Mouse (Mus musculus) testis, adult 2 months (tissue): ENCODE results near the gene Ces2b. TPM values are rescaled to one million over a fixed set of nuclear protein-coding genes. Genes with fewer than 3 reads are reported as not detected.

Source experiments
- H3K27ac ChIP-seq: fragments of 200-500 bp; 2 replicates; pipeline ENCODE4 v1.5.1; 2012; ENCODE audit warnings: low read depth, low read length; ENCODE audit not compliant: control insufficient read depth, insufficient read depth
- H3K27me3 ChIP-seq: fragments of 200-500 bp; 2 replicates; pipeline ENCODE4 v1.6.1; 2012; ENCODE audit warnings: mild to moderate bottlenecking, low read length, moderate library complexity; ENCODE audit not compliant: control insufficient read depth, insufficient read depth
- H3K36me3 ChIP-seq: fragments of 200-500 bp; 2 replicates; pipeline ENCODE4 v1.6.1; 2012; ENCODE audit warnings: mild to moderate bottlenecking, low read length; ENCODE audit not compliant: control insufficient read depth, insufficient read depth
- H3K4me1 ChIP-seq: fragments of 200-500 bp; 2 replicates; pipeline ENCODE4 v1.6.1; 2012; ENCODE audit warnings: low read length; ENCODE audit not compliant: control insufficient read depth, insufficient read depth
- H3K4me3 ChIP-seq: fragments of 200-500 bp; 2 replicates; pipeline ENCODE4 v1.5.1; 2012; ENCODE audit warnings: low read depth, mild to moderate bottlenecking, low read length, moderate library complexity, mixed read lengths; ENCODE audit not compliant: control insufficient read depth
- CTCF ChIP-seq: fragments of 200-500 bp; IDR thresholded peaks from 2 replicates; pipeline ENCODE4 v1.5.1; 2012; ENCODE audit warnings: low read depth, mild to moderate bottlenecking, inconsistent platforms, low read length, moderate library complexity; ENCODE audit not compliant: control insufficient read depth, insufficient read depth, insufficient replicate concordance
- POLR2A ChIP-seq: fragments of 200-500 bp; IDR thresholded peaks from 2 replicates; pipeline ENCODE4 v1.6.1; 2012; ENCODE audit warnings: low read depth, mild to moderate bottlenecking, inconsistent platforms, low read length, moderate library complexity; ENCODE audit not compliant: control insufficient read depth
- polyA plus RNA-seq: library from polyadenylated mRNA; depleted of rRNA; stranded (reverse); fragments of >200 nt; gene quantifications from 2 replicates; pipeline ENCODE4 v1.2.3, GENCODE M21; 2012; rRNA removed

Ces2b gene
- 0.11 TPM in 1 of 2 replicates, not detected in the other for polyA plus RNA-seq

DNA sequence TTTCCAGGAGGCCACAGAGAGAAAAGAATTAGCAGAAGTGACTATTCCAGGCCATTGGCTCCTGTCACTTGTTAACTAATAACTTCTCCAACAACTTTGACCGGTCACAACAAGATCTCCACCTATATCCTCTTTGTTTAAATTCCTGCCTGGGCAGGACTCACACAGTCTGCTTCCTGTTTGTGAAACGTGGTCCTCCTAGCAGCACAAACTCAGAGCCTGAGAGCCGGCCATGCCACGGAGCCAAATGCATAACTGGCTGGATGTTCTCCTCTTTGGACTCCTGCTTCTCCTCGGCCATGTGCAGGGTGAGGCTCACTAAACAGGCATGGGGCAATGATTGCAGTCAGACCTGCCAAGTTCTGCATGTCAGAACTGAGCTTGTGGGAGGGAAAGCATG, at the start of gene Ces2b:
Ces2b (plus strand) TSS at position 133 of the 400 bp plus-strand sequence.
- H3K27ac ChIP-seq: no peak within 1 kb of the TSS
- no peaks in the 10 kb centered on the region for H3K4me1 ChIP-seq
- no peaks in the 10 kb centered on the region for H3K36me3 ChIP-seq
- no peak for TF ChIP-seq POLR2A
- TF ChIP-seq CTCF: no peak
- no peak within 1 kb of the TSS for H3K4me3 ChIP-seq
- no peaks in the 10 kb centered on the region for H3K27me3 ChIP-seq

DNA sequence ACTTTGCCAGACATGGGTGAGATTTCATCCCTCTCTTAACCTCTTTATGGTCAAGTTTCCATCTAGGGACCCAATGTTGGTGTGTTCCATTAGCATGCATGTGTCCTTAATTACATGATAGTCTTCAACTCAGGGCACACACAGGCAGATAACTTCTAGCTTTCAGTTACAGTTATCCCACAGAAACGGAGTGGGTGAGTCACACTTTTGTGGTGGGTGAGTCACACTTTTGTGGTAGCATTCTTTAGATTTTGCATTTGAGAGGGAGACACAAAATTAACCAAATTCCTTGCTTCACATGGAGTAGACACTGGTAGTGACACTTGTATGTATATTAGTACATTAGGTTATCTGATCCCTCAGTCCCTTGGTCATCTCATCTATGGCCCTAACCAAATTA, 44.3 kb upstream of the Ces2b start:
- Histone ChIP-seq H3K27ac (no peak overlapping the region), H3K27me3 (no peaks in the 10 kb centered on the region), H3K36me3 (no peaks in the 10 kb centered on the region), H3K4me3 (no peak overlapping the region), H3K4me1 (no peaks in the 10 kb centered on the region)
- TF ChIP-seq CTCF (no peak), POLR2A (no peak)

DNA sequence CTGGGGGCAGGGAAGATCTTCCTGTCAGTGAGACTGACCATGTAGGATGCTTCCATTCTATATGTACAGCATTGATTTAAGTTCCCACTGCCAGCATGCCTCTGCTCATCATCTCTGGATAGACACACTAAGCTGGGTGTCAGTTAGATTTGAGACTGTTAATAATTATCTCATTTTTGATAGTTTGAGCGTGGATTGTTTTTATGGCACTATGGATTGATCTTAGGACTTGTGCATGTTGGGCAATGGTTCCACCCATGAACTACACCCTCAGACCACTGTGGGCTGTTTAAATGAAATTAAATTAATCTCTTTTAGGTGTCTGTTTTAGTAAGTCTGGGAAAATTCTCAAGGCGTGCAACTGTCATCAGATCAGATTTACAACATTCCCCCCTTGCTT, 42.4 kb upstream of the Ces2b start:
- Histone ChIP-seq H3K36me3 (no peaks in the 10 kb centered on the region), H3K4me1 (no peaks in the 10 kb centered on the region), H3K27ac (no peak overlapping the region), H3K4me3 (no peak overlapping the region), H3K27me3 (no peaks in the 10 kb centered on the region)
- TF ChIP-seq CTCF: no peak
- no peak for TF ChIP-seq POLR2A

DNA sequence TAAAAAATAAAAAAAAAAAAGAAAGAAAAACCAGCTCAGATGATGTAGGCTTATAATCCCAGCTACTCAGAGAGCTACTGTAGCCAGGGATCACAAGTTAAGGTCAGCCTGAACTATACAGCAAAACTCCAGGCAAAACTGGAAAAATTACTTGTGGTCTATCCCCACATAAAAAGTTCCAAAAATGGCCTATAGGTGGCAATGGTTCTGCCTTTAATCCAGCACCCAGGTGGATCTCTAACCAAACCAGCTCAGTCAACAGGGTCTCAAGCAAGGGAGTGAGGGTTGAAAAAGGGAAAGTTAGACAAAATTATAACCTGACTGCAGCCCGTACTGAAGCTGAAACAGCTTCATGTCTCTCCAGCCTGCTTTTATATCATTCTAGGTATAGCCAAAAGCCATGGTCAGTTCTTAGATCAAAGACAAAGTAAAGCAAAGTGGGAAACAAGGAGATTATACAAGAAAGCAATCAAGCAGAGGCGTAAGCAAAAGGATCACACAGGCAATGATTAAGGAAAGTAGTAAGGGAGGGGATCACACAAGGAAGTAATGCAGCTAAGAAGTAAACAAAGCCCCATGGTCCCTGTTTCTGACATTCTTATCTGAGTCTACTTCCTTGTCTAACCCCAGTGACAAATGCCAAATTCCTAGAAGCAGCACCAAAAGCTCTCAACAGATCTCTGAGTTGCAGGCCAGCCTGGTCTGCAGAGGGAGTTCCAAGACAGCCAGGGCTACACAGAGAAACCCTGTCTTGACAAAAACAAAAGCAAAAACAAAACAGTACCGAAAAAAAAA, 41.3 kb upstream of the Ces2b start:
- TF ChIP-seq CTCF (no peak), POLR2A (no peak)
- H3K4me3 ChIP-seq: no peak overlapping the region
- peaks cover 3% of the 10 kb centered on the region; the same call in 1 of the 2 replicates for H3K4me1 ChIP-seq
- H3K27me3 ChIP-seq: no peaks in the 10 kb centered on the region
- H3K27ac ChIP-seq: no peak overlapping the region
- H3K36me3 ChIP-seq: no peaks in the 10 kb centered on the region

DNA sequence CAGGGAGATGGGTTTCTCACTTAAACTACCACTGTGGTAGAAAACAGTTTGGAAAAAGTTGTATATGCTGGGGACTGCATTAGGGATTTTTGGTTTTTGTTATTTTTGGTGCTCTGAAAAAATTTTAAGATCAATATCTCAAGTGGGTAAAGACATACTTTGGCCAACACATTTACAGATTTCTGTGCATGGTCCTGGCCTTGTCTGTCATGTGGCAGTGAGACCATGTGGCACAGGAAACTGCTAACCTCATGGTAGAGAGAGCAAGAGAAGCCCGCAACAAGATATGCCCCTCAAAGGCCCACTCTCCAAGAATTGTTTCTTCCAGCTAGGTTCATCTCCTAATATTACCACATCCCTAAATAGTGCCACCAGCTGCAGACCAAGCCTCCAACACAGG, 32.0 kb upstream of the Ces2b start:
- H3K27ac ChIP-seq: no peak overlapping the region
- no peak overlapping the region for H3K4me3 ChIP-seq
- H3K4me1 ChIP-seq: no peaks in the 10 kb centered on the region; the same call in 1 of the 2 replicates
- no peaks in the 10 kb centered on the region for H3K27me3 ChIP-seq
- TF ChIP-seq CTCF (no peak), POLR2A (no peak)
- H3K36me3 ChIP-seq: no peaks in the 10 kb centered on the region

DNA sequence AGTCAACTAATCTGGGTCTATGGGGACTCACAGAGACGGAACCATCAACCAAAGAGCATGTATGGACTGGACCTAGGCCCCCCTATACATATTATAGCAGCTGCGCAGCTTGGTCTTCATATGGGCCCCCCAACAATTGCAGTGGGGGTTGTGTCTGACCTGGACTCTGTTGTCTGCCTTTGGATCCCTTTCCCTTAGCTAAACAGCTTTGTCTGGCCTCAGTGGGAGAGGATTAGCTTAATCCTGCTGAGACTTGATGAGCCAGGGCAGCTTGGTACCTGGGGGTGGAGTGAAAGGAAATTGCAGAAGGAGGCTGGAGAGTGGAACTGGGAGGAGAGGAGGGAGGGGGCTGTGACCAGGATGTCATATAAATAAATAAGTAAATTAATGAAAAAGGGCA, 25.2 kb upstream of the Ces2b start:
- no peaks in the 10 kb centered on the region for H3K4me1 ChIP-seq
- H3K27ac ChIP-seq: no peak overlapping the region
- H3K27me3 ChIP-seq: no peaks in the 10 kb centered on the region
- H3K36me3 ChIP-seq: no peaks in the 10 kb centered on the region
- no peak overlapping the region for H3K4me3 ChIP-seq
- no peak for TF ChIP-seq POLR2A
- no peak for TF ChIP-seq CTCF

DNA sequence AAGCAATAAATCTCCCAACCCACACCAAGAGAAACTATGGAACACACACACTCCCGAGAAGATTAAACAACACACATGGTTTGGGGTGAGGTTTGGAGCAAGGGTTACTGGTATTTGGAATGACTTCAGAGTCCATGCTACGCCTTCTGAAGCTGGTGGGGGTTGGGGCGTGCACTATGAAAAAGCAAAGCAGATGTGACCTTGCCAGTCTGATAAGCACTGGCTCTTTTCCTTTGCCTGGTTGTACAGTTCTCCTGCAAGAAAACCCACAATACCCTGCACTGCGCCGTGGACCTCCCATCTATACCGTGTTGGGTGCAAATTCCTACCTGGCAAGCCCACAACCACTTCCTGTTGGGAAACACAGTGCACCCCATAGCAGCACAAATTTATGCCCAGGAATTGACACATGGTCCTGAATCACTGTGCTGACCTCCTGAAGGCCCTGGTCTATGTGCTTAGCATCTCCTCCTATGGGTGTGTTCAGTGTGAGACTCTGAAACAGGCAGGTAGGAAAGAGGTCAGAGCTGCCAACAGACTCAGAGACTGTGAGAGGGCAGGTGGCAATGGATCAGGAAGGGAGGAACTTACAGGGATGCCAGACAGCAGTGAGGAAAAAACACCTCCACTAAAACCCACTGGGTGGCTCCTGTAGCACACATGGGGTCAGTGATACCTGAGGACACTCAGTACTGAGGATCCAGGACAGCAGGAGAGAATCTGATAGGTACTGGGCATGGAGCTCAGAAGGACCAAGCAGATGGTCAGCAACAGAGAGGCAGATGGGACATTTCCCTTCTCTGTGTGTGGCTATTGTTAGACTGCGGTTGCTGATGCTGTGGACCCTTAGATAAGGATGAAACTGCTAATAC, 22.6 kb upstream of the Ces2b start:
- Histone ChIP-seq H3K36me3 (no peaks in the 10 kb centered on the region), H3K27me3 (no peaks in the 10 kb centered on the region), H3K4me1 (no peaks in the 10 kb centered on the region), H3K27ac (no peak overlapping the region), H3K4me3 (no peak overlapping the region)
- no peak for TF ChIP-seq POLR2A
- no peak for TF ChIP-seq CTCF
